27 mouse cellular contexts compared by ENCODE assay signal in genomic region chr2:133622523-133622922, GRCm38 (mm10).
DNase-seq lines count a peak whose midpoint lies in the region; ATAC-seq and TF ChIP-seq lines count a peak whose summit lies in the region.
"Had no signal": no experiment of that assay in that cellular context is flagged by ENCODE, and none has a peak within 500 bp of the region (broad histone marks: within the 10 kb centered on the region; RNA-seq: fewer than 3 reads in every experiment).

No protein-coding gene starts in this region.

- no peaks in the 10 kb centered on the region for H3K4me1 ChIP-seq in kidney, embryonic 14.5 days (ENCODE audit: control insufficient read depth, insufficient read depth, low read length)
- H3K4me1 ChIP-seq in kidney, adult 2 months (ENCODE audit: control insufficient read depth, insufficient read depth, low read length) = no peaks in the 10 kb centered on the region
- H3K4me1 ChIP-seq in kidney, embryonic 16.5 days (ENCODE audit: insufficient read depth, low read length) = no peaks in the 10 kb centered on the region
- H3K4me1 ChIP-seq: embryonic facial prominence, embryonic 13.5 days; embryonic facial prominence, embryonic 15.5 days had no signal

- DNase-seq in kidney, adult 2 months = no peak
- DNase-seq in kidney, adult 11 months = no peak
- peak; percentile 81 for DNase-seq in A20 (ENCODE audit: low read depth, low spot score)
- peak; percentile 28 for DNase-seq in brain, embryonic 14.5 days (ENCODE audit: low read depth)
- no peak for DNase-seq in left cerebral cortex, postnatal 10 days (ENCODE audit: extremely low spot score in 1 of 2, low spot score in 2 of 2)
- DNase-seq: adrenal gland, adult 8-10 months; adrenal gland, postnatal 14 days; adrenal gland, postnatal 36 days; cerebellum, adult 11 months; cerebellum, adult 18-20 months; cerebellum, adult 8-10 months; cerebellum, adult 9-11 months; cerebellum, postnatal 14 days; cerebellum, postnatal 36 days; embryo, embryonic 11 days had no signal

- no peak overlapping the region for H3K9ac ChIP-seq in kidney, embryonic 14.5 days (ENCODE audit: low read depth, low read length)
- no peak overlapping the region for H3K9ac ChIP-seq in kidney, embryonic 16.5 days (replicated peaks; ENCODE audit: low read length)
- H3K9ac ChIP-seq: embryonic facial prominence, embryonic 13.5 days; embryonic facial prominence, embryonic 15.5 days; forebrain, embryonic 12.5 days had no signal

- 0 out of 2 replicates have a peak, but pooled peaks have one; percentile 43 for ATAC-seq in kidney, embryonic 14.5 days (ENCODE audit: low FRiP score, low TSS enrichment)
- ATAC-seq in kidney, embryonic 16.5 days (ENCODE audit: low FRiP score, low TSS enrichment) = peak; percentile 54; the same call in 1 of the 2 replicates
- ATAC-seq: activated CD4-positive, CD25-positive, alpha-beta regulatory T cell, adult 4 months; forebrain, embryonic 14.5 days; forebrain, embryonic 16.5 days; Patski had no signal

- H3K9me3 ChIP-seq in kidney, embryonic 14.5 days (ENCODE audit: control insufficient read depth, low read length) = no peaks in the 10 kb centered on the region
- no peaks in the 10 kb centered on the region for H3K9me3 ChIP-seq in kidney, embryonic 16.5 days (ENCODE audit: low read length)
- H3K9me3 ChIP-seq: embryonic facial prominence, embryonic 13.5 days; embryonic facial prominence, embryonic 15.5 days; forebrain, embryonic 10.5 days; forebrain, embryonic 12.5 days had no signal

- 7% methylated on average over 2 of the region's 2 CpGs for WGBS in kidney, embryonic 14.5 days
- 5% methylated on average over 2 of the region's 2 CpGs for WGBS in kidney, adult 2 months
- WGBS in kidney, embryonic 16.5 days = 12% methylated on average over 2 of the region's 2 CpGs

- no peak overlapping the region for H3K27ac ChIP-seq in kidney, embryonic 14.5 days (ENCODE audit: low read depth, low read length)
- no peak overlapping the region for H3K27ac ChIP-seq in kidney, adult 2 months (ENCODE audit: insufficient read depth, low read depth, low read length)
- no peak overlapping the region for H3K27ac ChIP-seq in kidney, embryonic 16.5 days (ENCODE audit: low read length)
- H3K27ac ChIP-seq: embryonic facial prominence, embryonic 13.5 days; embryonic facial prominence, embryonic 15.5 days; forebrain, embryonic 10.5 days; forebrain, embryonic 12.5 days had no signal

- intact Hi-C loops in left cerebral cortex, postnatal 10 days (cut with DNase I) = no loop called here

- TF ChIP-seq CTCF in kidney, adult 2 months (conservative IDR thresholded peaks at IDR 0.05; ENCODE audit: insufficient read depth, insufficient read length, low read depth, low read length) = no peak
- no peak for TF ChIP-seq CTCF in brain, embryonic 14.5 days (IDR thresholded peaks at IDR 0.05; ENCODE audit: borderline replicate concordance, extremely low read depth, insufficient read depth, insufficient read length)

- H3K4me3 ChIP-seq in kidney, embryonic 14.5 days (ENCODE audit: low read length) = no peak overlapping the region
- H3K4me3 ChIP-seq in kidney, adult 2 months (ENCODE audit: insufficient read depth, low read depth, low read length) = no peak overlapping the region
- no peak overlapping the region for H3K4me3 ChIP-seq in kidney, embryonic 16.5 days (ENCODE audit: low read length)
- H3K4me3 ChIP-seq: embryonic facial prominence, embryonic 13.5 days; embryonic facial prominence, embryonic 15.5 days; erythroblast, embryonic 14.5 days; forebrain, embryonic 10.5 days; forebrain, embryonic 12.5 days had no signal

- TF ChIP-seq POLR2A in kidney, adult 2 months (IDR thresholded peaks at IDR 0.05; ENCODE audit: low read depth, low read length) = no peak
- no peak for TF ChIP-seq POLR2A in brain, embryonic 14.5 days (IDR thresholded peaks at IDR 0.05; ENCODE audit: borderline replicate concordance, extremely low read depth, insufficient read depth, insufficient read length, poor library complexity, severe bottlenecking)

- no peak overlapping the region for H3K4me2 ChIP-seq in kidney, embryonic 14.5 days (replicated peaks; ENCODE audit: low read depth, low read length)
- H3K4me2 ChIP-seq in kidney, embryonic 16.5 days (replicated peaks; ENCODE audit: low read depth, low read length) = no peak overlapping the region
- H3K4me2 ChIP-seq: embryonic facial prominence, embryonic 13.5 days; embryonic facial prominence, embryonic 15.5 days; forebrain, embryonic 12.5 days had no signal

- no peaks in the 10 kb centered on the region for H3K27me3 ChIP-seq in kidney, embryonic 14.5 days (ENCODE audit: control insufficient read depth, insufficient read depth, low read length)
- H3K27me3 ChIP-seq in kidney, adult 2 months (replicated peaks; ENCODE audit: control insufficient read depth, insufficient read depth, low read length) = no peaks in the 10 kb centered on the region
- no peaks in the 10 kb centered on the region for H3K27me3 ChIP-seq in kidney, embryonic 16.5 days (ENCODE audit: insufficient read depth, low read length)
- H3K27me3 ChIP-seq: embryonic facial prominence, embryonic 13.5 days; embryonic facial prominence, embryonic 15.5 days; forebrain, embryonic 12.5 days had no signal

- H3K36me3 ChIP-seq in kidney, embryonic 14.5 days (ENCODE audit: control insufficient read depth, insufficient read depth, low read length) = no peaks in the 10 kb centered on the region
- H3K36me3 ChIP-seq in kidney, adult 2 months (ENCODE audit: control insufficient read depth, insufficient read depth, low read length) = no peaks in the 10 kb centered on the region
- H3K36me3 ChIP-seq in kidney, embryonic 16.5 days (ENCODE audit: insufficient read depth, low read length) = no peaks in the 10 kb centered on the region
- H3K36me3 ChIP-seq: embryonic facial prominence, embryonic 13.5 days; embryonic facial prominence, embryonic 15.5 days; forebrain, embryonic 10.5 days; forebrain, embryonic 12.5 days; G1E had no signal

Comparison
In these comparisons a context has a peak if more than half of its experiments do, and no peak if none do; other contexts are left out.
1. DNase-seq: peak in A20 (single experiment) and brain, embryonic 14.5 days (single experiment); none in kidney, adult 2 months (single experiment), kidney, adult 11 months (single experiment) and left cerebral cortex, postnatal 10 days (0 of 2).